Mouse (Mus musculus) heart, postnatal 0 days (tissue): Measurements from ENCODE around the gene Nup62. TPM values are rescaled to one million over a fixed set of nuclear protein-coding genes. Genes with fewer than 3 reads are reported as not detected.

ENCODE experiments used
- ATAC-seq: fragments of 200-750 bp; cut with Nextera tagmentation; 2 replicates; pipeline ENCODE4 v1.8.0; 2017; ENCODE audit warnings: low read depth, moderate number of reproducible peaks, moderate library complexity; ENCODE audit not compliant: insufficient read depth
- DNase-seq: peaks from one replicate; pipeline ENCODE4 v3.0.0-alpha.2; 2016; ENCODE audit warnings: low spot score
- H3K27ac ChIP-seq: fragments of 300-500 bp; sonication (generic); 2 replicates; pipeline ENCODE4 v1.5.1; 2014; ENCODE audit warnings: low read depth, mild to moderate bottlenecking
- H3K27me3 ChIP-seq: fragments of 300-500 bp; sonication (generic); 2 replicates; pipeline ENCODE4 v1.6.1; 2014; ENCODE audit warnings: low read length, mixed read lengths; ENCODE audit not compliant: control insufficient read depth, insufficient read depth
- H3K36me3 ChIP-seq: fragments of 300-500 bp; sonication (generic); replicated peaks from 2 replicates; pipeline ENCODE4 v1.6.1; 2014; ENCODE audit warnings: low read length, mixed read lengths; ENCODE audit not compliant: control insufficient read depth, insufficient read depth
- H3K4me1 ChIP-seq: fragments of 300-500 bp; sonication (generic); 2 replicates; pipeline ENCODE4 v1.6.1; 2014; ENCODE audit warnings: antibody characterized with exemption; ENCODE audit not compliant: control insufficient read depth, insufficient read depth
- H3K4me2 ChIP-seq: fragments of 300-500 bp; sonication (generic); 2 replicates; pipeline ENCODE4 v1.6.1; 2014; ENCODE audit warnings: low read depth, mild to moderate bottlenecking, low read length, moderate library complexity
- H3K4me3 ChIP-seq: fragments of 300-500 bp; sonication (generic); 2 replicates; pipeline ENCODE4 v1.5.1; 2014; ENCODE audit warnings: low read depth, low read length
- H3K9ac ChIP-seq: fragments of 300-500 bp; sonication (generic); replicated peaks from 2 replicates; pipeline ENCODE4 v1.6.1; 2014; ENCODE audit warnings: low read depth, low read length, mixed read lengths
- H3K9me3 ChIP-seq: fragments of 300-500 bp; sonication (generic); replicated peaks from 2 replicates; pipeline ENCODE4 v1.6.1; 2016; ENCODE audit warnings: low read length; ENCODE audit not compliant: control insufficient read depth
- CTCF ChIP-seq: IDR thresholded peaks from 2 replicates; pipeline ENCODE4 v1.5.1; 2016; ENCODE audit warnings: antibody characterized with exemption, control low read depth, low read depth
- EP300 ChIP-seq: IDR thresholded peaks from 2 replicates; pipeline ENCODE4 v1.6.1; 2016; ENCODE audit warnings: antibody characterized with exemption, low read depth
- WGBS: fragments of 180-500 bp; shearing (Covaris S2); extraction: QIAGEN DNeasy Blood & Tissue Kit; methylation state at CpG from one replicate; pipeline ENCODE4 v1.1.7; 2014; 5-methylcytosine and 5-hydroxymethylcytosine counted together
- polyA plus RNA-seq: library from polyadenylated mRNA; unstranded; fragments of >200 nt; fragmentation: Nextera tagmentation; extraction: Ambion mirVana; gene quantifications from 2 replicates; pipeline ENCODE4 v1.2.1, GENCODE M21; 2015
- total RNA-seq: library from RNA; depleted of rRNA; stranded (reverse); fragments of >200 nt; gene quantifications from 2 replicates; pipeline ENCODE4 v1.2.3, GENCODE M21; 2014; ENCODE audit warnings: low replicate concordance

The Nup62 gene
- total and polyA plus RNA-seq, 2 experiments from 2014 or later: 40.9 to 75.3 TPM

- WGBS: 68% methylated on average over 4 of the region's 4 CpGs
- no peak for ATAC-seq
These were observed 5.5 kb upstream of the Nup62 start for GRCm38 (mm10) chr7:44810365-44810764.

GRCm38 (mm10) chr7:44810819-44811557 is 4.9 kb upstream of the Nup62 start:
- H3K36me3 ChIP-seq: peaks cover 12% of the 10 kb centered on the region; the same call in 1 of the 2 replicates
- no peak overlapping the region for H3K4me2 ChIP-seq
- no peaks in the 10 kb centered on the region for H3K9me3 ChIP-seq
- no peaks in the 10 kb centered on the region for H3K27me3 ChIP-seq
- no peak for DNase-seq
- ATAC-seq: no peak
- WGBS: 83% methylated on average over 7 of the region's 7 CpGs
- H3K4me1 ChIP-seq: peaks cover 4% of the 10 kb centered on the region
- no peak overlapping the region for H3K4me3 ChIP-seq
- TF ChIP-seq CTCF (no peak), EP300 (no peak)
- H3K9ac ChIP-seq: no peak overlapping the region
- no peak overlapping the region for H3K27ac ChIP-seq

More at GRCm38 (mm10) chr7:44810365-44810764, 5.5 kb upstream of the Nup62 start:
- peaks cover 4% of the 10 kb centered on the region for H3K4me1 ChIP-seq
- no peaks in the 10 kb centered on the region for H3K9me3 ChIP-seq
- H3K36me3 ChIP-seq: peaks cover 12% of the 10 kb centered on the region; the same call in 1 of the 2 replicates
- H3K27me3 ChIP-seq: no peaks in the 10 kb centered on the region
- no peak for DNase-seq
- no peak for TF ChIP-seq EP300
- no peak for TF ChIP-seq CTCF
- H3K27ac ChIP-seq: no peak overlapping the region
- no peak overlapping the region for H3K4me3 ChIP-seq
- H3K9ac ChIP-seq: no peak overlapping the region
- no peak overlapping the region for H3K4me2 ChIP-seq

GRCm38 (mm10) chr7:44812651-44813325 is 3.1 kb upstream of the Nup62 start:
- ATAC-seq: no peak
- no peak overlapping the region for H3K4me2 ChIP-seq
- H3K9me3 ChIP-seq: no peaks in the 10 kb centered on the region
- 81% methylated on average over 19 of the region's 20 CpGs for WGBS
- no peak for TF ChIP-seq CTCF
- no peak for TF ChIP-seq EP300
- peaks cover 12% of the 10 kb centered on the region; the same call in 1 of the 2 replicates for H3K36me3 ChIP-seq
- no peak for DNase-seq
- H3K4me1 ChIP-seq: peaks cover 14% of the 10 kb centered on the region
- H3K27ac ChIP-seq: no peak overlapping the region
- H3K27me3 ChIP-seq: no peaks in the 10 kb centered on the region
- no peak overlapping the region for H3K4me3 ChIP-seq
- no peak overlapping the region for H3K9ac ChIP-seq

- H3K27me3 ChIP-seq: no peaks in the 10 kb centered on the region
- no peak for TF ChIP-seq EP300
- TF ChIP-seq CTCF: no peak
- no peak for DNase-seq
- no peak for ATAC-seq
- H3K9ac ChIP-seq: no peak overlapping the region
- no peak overlapping the region for H3K27ac ChIP-seq
- no peaks in the 10 kb centered on the region for H3K9me3 ChIP-seq
- H3K4me1 ChIP-seq: peaks cover 26% of the 10 kb centered on the region
- no peak overlapping the region for H3K4me2 ChIP-seq
- no peak overlapping the region for H3K4me3 ChIP-seq
- WGBS: 86% methylated on average over 3 of the region's 3 CpGs
- H3K36me3 ChIP-seq: peaks cover 12% of the 10 kb centered on the region; the same call in 1 of the 2 replicates
These were observed 1.9 kb upstream of the Nup62 start for GRCm38 (mm10) chr7:44813985-44814384.

- Histone ChIP-seq H3K4me3 (no peak overlapping the region), H3K36me3 (peaks cover 12% of the 10 kb centered on the region; the same call in 1 of the 2 replicates), H3K4me2 (no peak overlapping the region), H3K4me1 (peaks cover 30% of the 10 kb centered on the region), H3K9me3 (no peaks in the 10 kb centered on the region), H3K9ac (no peak overlapping the region), H3K27me3 (no peaks in the 10 kb centered on the region), H3K27ac (no peak overlapping the region)
- TF ChIP-seq EP300 (no peak), CTCF (no peak)
- WGBS: 90% methylated on average over 4 of the region's 4 CpGs
- DNase-seq (no peak), ATAC-seq (no peak)
These were observed 1.5 kb upstream of the Nup62 start for GRCm38 (mm10) chr7:44814423-44814822.
